Mouse (Mus musculus) stomach, postnatal 0 days (tissue): ENCODE results near the gene Mon1a. TPM values are rescaled to one million over a fixed set of nuclear protein-coding genes. Genes with fewer than 3 reads are reported as not detected.

Experiments
- ATAC-seq: fragments of 200-750 bp; cut with Nextera tagmentation; 2 replicates; pipeline ENCODE4 v1.8.0; 2017; ENCODE audit not compliant: low FRiP score, low TSS enrichment
- DNase-seq: peaks from one replicate; pipeline ENCODE4 v3.0.0-alpha.2; 2016; ENCODE audit warnings: low spot score
- H3K27ac ChIP-seq: fragments of 300-500 bp; sonication (generic); replicated peaks from 2 replicates; pipeline ENCODE4 v1.5.1; 2014; ENCODE audit warnings: mild to moderate bottlenecking, control low read depth
- H3K27me3 ChIP-seq: fragments of 300-500 bp; sonication (generic); 2 replicates; pipeline ENCODE4 v1.6.1; 2014; ENCODE audit warnings: low read length; ENCODE audit not compliant: control insufficient read depth, insufficient read depth
- H3K36me3 ChIP-seq: fragments of 300-500 bp; sonication (generic); 2 replicates; pipeline ENCODE4 v1.6.1; 2014; ENCODE audit warnings: low read length, mixed read lengths; ENCODE audit not compliant: control insufficient read depth, insufficient read depth
- H3K4me1 ChIP-seq: fragments of 300-500 bp; sonication (generic); replicated peaks from 2 replicates; pipeline ENCODE4 v1.6.1; 2014; ENCODE audit warnings: antibody characterized with exemption; ENCODE audit not compliant: control insufficient read depth, insufficient read depth
- H3K4me2 ChIP-seq: fragments of 300-500 bp; sonication (generic); replicated peaks from 2 replicates; pipeline ENCODE4 v1.6.1; 2014; ENCODE audit warnings: low read depth, mild to moderate bottlenecking, control low read depth, moderate library complexity
- H3K4me3 ChIP-seq: fragments of 300-500 bp; sonication (generic); 2 replicates; pipeline ENCODE4 v1.5.1; 2014; ENCODE audit warnings: low read depth, low read length, control low read depth
- H3K9ac ChIP-seq: fragments of 300-500 bp; sonication (generic); 2 replicates; pipeline ENCODE4 v1.6.1; 2014; ENCODE audit warnings: mild to moderate bottlenecking, low read length, control low read depth, mixed read lengths
- H3K9me3 ChIP-seq: fragments of 300-500 bp; sonication (generic); 2 replicates; pipeline ENCODE4 v1.6.1; 2016; ENCODE audit warnings: low read length; ENCODE audit not compliant: control insufficient read depth
- CTCF ChIP-seq: IDR thresholded peaks from 2 replicates; pipeline ENCODE4 v1.5.1; 2016; ENCODE audit warnings: antibody characterized with exemption, low read depth, mild to moderate bottlenecking, moderate library complexity
- EP300 ChIP-seq: optimal IDR thresholded peaks from 2 replicates; pipeline ENCODE3; 2016; ENCODE audit warnings: antibody characterized with exemption
- WGBS: fragments of 180-500 bp; shearing (Covaris S2); extraction: QIAGEN DNeasy Blood & Tissue Kit; methylation state at CpG from one replicate; pipeline ENCODE4 v1.1.7; 2014; 5-methylcytosine and 5-hydroxymethylcytosine counted together
- polyA plus RNA-seq: library from polyadenylated mRNA; unstranded; fragments of >200 nt; fragmentation: Nextera tagmentation; extraction: Ambion mirVana; gene quantifications from 2 replicates; pipeline ENCODE4 v1.2.1, GENCODE M21; 2015

Mon1a gene
- polyA plus RNA-seq, 1 experiment from 2014 or later = 22.9 TPM

DNA sequence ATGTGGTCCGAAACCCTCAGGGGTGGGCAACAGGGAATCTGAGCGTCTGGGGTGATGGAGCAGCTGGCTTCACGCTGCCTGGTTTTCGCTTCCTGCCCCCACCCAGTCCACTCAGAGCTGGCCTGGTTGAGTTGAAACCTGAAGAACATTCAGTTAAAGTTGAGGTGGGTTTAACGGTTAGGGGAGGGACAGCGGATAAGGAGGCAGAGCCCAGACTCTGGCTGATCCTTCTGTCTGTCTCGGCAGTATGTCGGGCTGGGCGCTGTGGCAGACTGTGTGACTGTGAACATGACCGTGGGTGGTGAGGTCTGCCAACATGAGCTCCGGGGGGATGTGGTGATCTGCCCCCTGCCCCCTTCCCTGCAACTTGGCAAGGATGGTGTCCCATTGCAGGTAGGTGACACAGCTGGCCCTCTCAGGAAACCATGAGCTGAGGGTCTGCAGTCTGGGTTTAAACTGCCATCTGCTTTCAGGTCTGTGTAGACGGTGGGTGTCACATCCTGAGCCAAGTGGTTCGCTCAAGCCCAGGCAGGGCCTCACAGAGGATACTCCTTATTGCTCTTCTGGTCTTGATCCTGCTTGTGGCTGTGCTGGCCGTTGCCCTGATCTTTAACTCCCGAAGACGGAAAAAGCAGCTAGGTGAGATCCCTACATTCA, 26.9 kb downstream of the Mon1a start:
- Histone ChIP-seq H3K9ac (no peak overlapping the region), H3K27ac (no peak overlapping the region), H3K9me3 (no peaks in the 10 kb centered on the region), H3K4me2 (no peak overlapping the region), H3K4me3 (no peak overlapping the region), H3K27me3 (no peaks in the 10 kb centered on the region), H3K4me1 (no peaks in the 10 kb centered on the region; the same call in 1 of the 2 replicates), H3K36me3 (peaks cover 43% of the 10 kb centered on the region)
- 78% methylated on average over 16 of the region's 16 CpGs for WGBS
- DNase-seq (no peak), ATAC-seq (no peak)
- no peak for TF ChIP-seq EP300
- TF ChIP-seq CTCF = no peak

DNA sequence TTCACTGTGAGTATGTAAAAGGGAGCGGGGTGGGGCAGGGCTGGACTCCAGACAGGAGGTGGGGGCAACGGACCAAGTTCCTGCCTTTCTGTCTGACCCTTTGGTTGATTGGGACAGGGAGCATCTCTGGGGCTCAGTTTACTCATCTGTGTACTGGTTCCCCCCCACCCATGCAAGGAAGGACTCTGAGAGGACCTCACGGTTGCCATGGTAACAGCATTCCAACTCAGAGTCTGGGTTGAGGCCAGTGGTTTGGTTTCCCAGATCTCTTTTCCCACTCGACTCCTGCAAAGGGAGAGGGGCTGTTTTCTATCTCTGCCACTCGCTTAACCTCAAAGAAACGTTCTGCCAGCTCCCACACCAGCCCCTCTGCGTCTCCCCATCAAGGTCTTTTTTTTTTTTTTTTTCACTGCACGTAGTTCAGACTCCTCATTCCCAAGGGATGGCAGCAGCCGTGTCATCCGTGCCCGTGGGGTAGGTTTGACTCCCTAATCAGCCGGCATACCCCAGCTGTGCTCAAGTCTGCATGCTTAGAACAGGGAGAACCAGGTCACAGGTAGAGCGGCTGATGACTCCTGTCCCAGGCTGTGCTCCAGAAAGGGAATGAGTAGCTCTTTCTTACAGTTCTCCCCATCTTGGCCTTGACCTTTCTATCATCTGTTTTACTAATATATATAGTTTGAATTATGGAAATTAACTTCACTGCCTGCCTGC, 30.1 kb downstream of the Mon1a start:
- no peaks in the 10 kb centered on the region for H3K27me3 ChIP-seq
- H3K27ac ChIP-seq = no peak overlapping the region
- H3K4me2 ChIP-seq = no peak overlapping the region
- no peaks in the 10 kb centered on the region for H3K9me3 ChIP-seq
- peaks cover 34% of the 10 kb centered on the region for H3K36me3 ChIP-seq
- no peak overlapping the region for H3K4me3 ChIP-seq
- no peak for DNase-seq
- TF ChIP-seq CTCF (no peak), EP300 (no peak)
- H3K9ac ChIP-seq = no peak overlapping the region
- ATAC-seq = no peak
- WGBS = 41% methylated on average over 13 of the region's 13 CpGs
- no peaks in the 10 kb centered on the region for H3K4me1 ChIP-seq

DNA sequence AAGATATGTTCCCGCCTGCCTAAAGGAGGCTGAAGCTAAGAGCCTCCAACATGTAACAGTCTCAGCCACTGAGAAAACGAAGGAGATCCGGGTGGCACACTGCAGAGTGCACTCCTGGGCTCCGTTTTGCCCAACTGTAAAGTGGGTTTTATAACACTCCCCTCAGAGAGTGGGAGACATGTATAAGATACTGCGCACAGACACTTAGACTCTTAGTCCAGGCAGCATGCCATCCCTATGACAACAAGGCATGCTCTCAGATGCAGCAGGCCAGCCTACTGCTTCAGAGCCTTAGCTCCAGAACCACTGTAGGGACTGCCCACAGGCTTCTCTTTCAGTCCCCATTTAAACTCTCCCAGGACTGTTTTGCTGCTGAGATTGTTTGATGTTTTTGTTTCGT, 30.9 kb downstream of the Mon1a start:
- Histone ChIP-seq H3K27ac (no peak overlapping the region), H3K27me3 (no peaks in the 10 kb centered on the region), H3K4me1 (no peaks in the 10 kb centered on the region), H3K36me3 (peaks cover 29% of the 10 kb centered on the region), H3K4me3 (no peak overlapping the region), H3K9ac (no peak overlapping the region), H3K9me3 (no peaks in the 10 kb centered on the region), H3K4me2 (no peak overlapping the region)
- 88% methylated on average over 6 of the region's 6 CpGs for WGBS
- no peak for TF ChIP-seq CTCF
- TF ChIP-seq EP300 = no peak
- ATAC-seq (no peak), DNase-seq (no peak)

DNA sequence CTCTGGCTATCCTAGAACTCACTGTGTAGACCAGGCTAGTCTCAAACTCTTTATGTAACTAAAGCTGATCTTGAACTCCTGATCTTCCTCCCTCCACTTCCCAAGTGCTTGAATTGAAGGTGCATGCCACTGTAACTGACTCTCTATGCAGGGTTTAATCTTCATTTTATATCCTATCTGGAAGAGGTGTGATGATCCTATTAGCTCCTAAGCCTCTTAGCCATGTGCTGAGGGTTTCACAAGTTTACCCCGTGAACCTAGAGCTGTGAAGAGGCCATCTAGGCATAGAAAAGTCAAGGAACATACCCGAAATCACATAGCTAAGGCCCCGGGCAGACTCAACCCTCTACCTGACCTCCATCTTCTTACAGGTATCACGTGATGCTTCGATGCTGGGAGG, 31.5 kb downstream of the Mon1a start:
- Histone ChIP-seq H3K36me3 (peaks cover 25% of the 10 kb centered on the region), H3K27me3 (no peaks in the 10 kb centered on the region), H3K27ac (no peak overlapping the region), H3K4me1 (no peaks in the 10 kb centered on the region), H3K9me3 (no peaks in the 10 kb centered on the region), H3K4me3 (no peak overlapping the region), H3K9ac (no peak overlapping the region), H3K4me2 (no peak overlapping the region)
- ATAC-seq = no peak
- no peak for DNase-seq
- TF ChIP-seq CTCF = no peak
- no peak for TF ChIP-seq EP300
- WGBS = 87% methylated on average over 5 of the region's 5 CpGs

DNA sequence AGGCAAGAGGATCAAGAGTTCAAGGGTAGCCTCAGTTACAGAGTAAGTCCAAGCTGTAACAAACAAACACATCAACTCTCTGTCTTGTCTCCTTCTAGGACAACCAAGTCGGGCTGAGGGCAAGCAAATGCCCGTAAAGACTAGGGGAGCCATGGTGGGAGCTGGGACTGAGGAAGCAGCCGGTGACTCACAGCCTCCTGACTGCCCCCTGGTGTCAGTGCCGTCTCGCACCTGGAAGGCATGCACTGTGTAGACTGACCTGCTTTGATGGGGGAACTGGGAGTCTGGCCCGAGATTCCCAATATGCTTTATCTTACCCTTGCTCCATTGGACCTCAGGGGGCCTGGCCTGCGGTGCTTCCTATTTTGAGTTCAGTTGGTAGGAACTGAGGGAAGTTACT, 35.1 kb downstream of the Mon1a start:
- Histone ChIP-seq H3K9ac (no peak overlapping the region), H3K27ac (no peak overlapping the region), H3K27me3 (no peaks in the 10 kb centered on the region), H3K4me3 (no peak overlapping the region), H3K9me3 (no peaks in the 10 kb centered on the region), H3K4me1 (no peaks in the 10 kb centered on the region), H3K4me2 (no peak overlapping the region), H3K36me3 (peaks cover 13% of the 10 kb centered on the region; the same call in 1 of the 2 replicates)
- TF ChIP-seq EP300 = no peak
- peak; percentile 77 for TF ChIP-seq CTCF
- ATAC-seq (peak; percentile 73), DNase-seq (peak; percentile 83)
- WGBS = 40% methylated on average over 7 of the region's 7 CpGs

DNA sequence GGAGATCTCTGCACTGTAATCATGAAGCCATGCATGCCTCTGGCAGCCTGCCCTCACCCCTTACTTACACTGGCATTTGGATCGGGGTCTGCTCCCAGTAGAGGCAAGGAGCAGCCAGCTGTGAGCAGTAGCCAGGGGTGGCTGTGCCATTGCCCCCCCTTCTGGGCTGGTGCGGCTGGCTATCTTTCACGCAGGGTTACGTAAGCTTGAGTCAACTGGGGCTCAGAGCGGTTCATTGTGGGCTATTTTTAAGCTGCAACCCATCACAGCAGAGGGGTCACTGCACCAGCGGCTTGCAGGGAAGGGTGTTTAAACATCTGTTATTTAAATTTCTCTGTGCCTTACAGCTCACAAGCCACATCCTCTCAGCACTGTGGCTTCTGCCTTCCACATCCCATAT, 36.0 kb downstream of the Mon1a start:
- Histone ChIP-seq H3K27ac (no peak overlapping the region), H3K36me3 (peaks cover 8% of the 10 kb centered on the region; the same call in 1 of the 2 replicates), H3K4me2 (no peak overlapping the region), H3K4me1 (no peaks in the 10 kb centered on the region), H3K27me3 (no peaks in the 10 kb centered on the region), H3K4me3 (no peak overlapping the region), H3K9ac (0 out of 2 replicates have a peak overlapping the region, but pooled peaks have one; percentile 18), H3K9me3 (no peaks in the 10 kb centered on the region)
- no peak for TF ChIP-seq EP300
- no peak; the same call in 1 of the 2 replicates for TF ChIP-seq CTCF
- ATAC-seq (no peak), DNase-seq (no peak)
- WGBS = 30% methylated on average over 6 of the region's 6 CpGs
